Mouse (Mus musculus): ENCODE data around the gene Ins2.

GRCm38 (mm10) chr7:142659181-142659681 is 84.0 kb downstream of the Ins2 start:
- peak; percentile 37 for TF ChIP-seq CTCF (IDR thresholded peaks at IDR 0.05)
- TF ChIP-seq EP300 (IDR thresholded peaks at IDR 0.05) = no peak

Data from lung, postnatal 0 days (tissue).